Mouse (Mus musculus) right cerebral cortex, postnatal 4 days (tissue): ENCODE measurements around the gene Unc119.

Experiments used
- DNase-seq: peaks from one replicate; pipeline ENCODE4 v3.0.0-alpha.2; 2022

Gene Unc119

GRCm38 (mm10) chr11:78343381-78344327, at the start of gene Unc119:
Gene Unc119 (plus strand): TSS chr11:78343482.
- peak; percentile 75 for DNase-seq

GRCm38 (mm10) chr11:78294585-78294984, 48.7 kb upstream of the Unc119 start:
- DNase-seq = no peak

GRCm38 (mm10) chr11:78300917-78301316, 42.4 kb upstream of the Unc119 start:
- no peak for DNase-seq

DNA sequence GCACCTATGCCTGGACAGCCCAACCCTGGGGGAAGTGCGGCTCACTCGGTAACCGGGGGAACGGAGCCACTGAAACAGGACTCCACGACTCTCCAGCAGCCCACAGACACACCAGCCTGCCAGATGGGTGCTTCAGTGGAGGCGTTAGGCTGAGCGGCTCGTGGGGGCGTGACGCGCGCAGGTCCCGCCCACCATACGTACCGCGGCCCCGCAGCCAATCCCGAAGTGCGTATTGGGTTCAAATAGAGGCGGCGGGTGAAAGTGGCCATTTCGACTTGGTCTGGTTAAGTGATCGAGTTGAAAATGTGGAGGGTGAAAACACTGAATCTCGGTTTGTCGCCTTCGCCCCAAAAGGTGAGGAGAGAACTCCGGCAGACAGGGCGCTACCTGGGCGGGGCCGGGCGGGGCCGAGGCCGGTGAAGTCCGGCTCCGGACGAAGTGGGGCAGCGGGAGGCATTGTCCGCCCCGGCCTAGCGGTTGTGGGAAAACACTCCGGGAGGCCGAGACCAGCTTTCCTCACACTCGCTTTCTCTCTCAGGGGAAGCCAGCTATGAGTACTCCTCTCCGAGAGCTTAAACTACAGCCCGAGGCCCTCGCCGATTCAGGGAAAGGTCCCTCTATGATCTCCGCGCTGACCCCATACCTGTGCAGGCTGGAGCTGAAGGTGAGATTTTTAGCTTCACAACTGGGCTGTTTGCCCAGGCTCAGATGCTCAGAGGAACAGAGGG, 41.8 kb upstream of the Unc119 start, which contains the start of gene Spag5:
Spag5 (plus strand) TSS at position 173 of the 728 bp plus-strand sequence.
- DNase-seq = peak; percentile 82

GRCm38 (mm10) chr11:78305272-78305671, 38.0 kb upstream of the Unc119 start:
- DNase-seq = no peak

- no peak for DNase-seq
Observed at GRCm38 (mm10) chr11:78310861-78311511, 32.3 kb upstream of the Unc119 start.

- no peak for DNase-seq
Observed at GRCm38 (mm10) chr11:78313662-78314061, 29.6 kb upstream of the Unc119 start.

GRCm38 (mm10) chr11:78318411-78318810, 24.9 kb upstream of the Unc119 start:
- DNase-seq = no peak

GRCm38 (mm10) chr11:78322076-78322831, 21.0 kb upstream of the Unc119 start:
- DNase-seq = no peak

DNA sequence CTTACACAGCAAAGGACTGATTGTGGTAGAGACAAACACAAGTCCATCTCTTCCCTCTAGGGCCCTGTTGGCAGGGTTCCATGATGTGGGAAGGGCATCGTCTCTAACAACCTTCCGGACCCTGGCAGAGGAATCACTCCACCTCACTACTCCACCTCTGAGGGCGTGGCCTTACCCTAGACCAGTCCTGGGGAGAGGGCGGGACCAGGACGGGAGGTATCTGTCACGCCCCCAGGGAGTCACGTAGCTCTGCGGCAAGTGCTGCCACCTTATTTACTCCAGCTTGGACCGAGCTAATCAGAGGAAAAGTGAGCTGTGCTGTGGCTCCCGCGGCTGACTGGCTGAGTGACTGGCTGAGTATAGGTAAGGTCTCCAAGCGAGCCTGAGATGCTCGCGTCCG, 20.4 kb upstream of the Unc119 start, which contains the start of gene Aldoc:
Aldoc (plus strand) TSS at position 109 of the 400 bp plus-strand sequence.
- DNase-seq = peak; percentile 60

- peak; percentile 53 for DNase-seq
Observed at GRCm38 (mm10) chr11:78324000-78324785, 19.1 kb upstream of the Unc119 start.

DNA sequence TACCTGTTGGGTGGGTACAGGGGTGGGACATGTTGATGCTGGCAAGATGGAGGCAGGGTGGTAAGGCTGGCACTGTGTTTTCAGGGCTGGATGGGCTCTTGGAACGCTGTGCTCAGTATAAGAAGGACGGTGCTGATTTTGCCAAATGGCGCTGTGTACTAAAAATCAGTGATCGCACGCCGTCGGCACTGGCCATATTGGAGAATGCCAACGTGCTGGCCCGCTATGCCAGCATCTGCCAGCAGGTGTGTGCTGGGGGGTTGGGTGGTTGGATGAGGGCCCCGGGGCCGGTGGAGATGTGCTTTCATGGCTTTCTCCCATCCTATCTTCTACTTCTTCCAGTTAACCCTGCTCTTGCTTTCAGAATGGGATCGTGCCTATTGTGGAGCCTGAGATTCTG, 18.3 kb upstream of the Unc119 start:
- DNase-seq = no peak

DNA sequence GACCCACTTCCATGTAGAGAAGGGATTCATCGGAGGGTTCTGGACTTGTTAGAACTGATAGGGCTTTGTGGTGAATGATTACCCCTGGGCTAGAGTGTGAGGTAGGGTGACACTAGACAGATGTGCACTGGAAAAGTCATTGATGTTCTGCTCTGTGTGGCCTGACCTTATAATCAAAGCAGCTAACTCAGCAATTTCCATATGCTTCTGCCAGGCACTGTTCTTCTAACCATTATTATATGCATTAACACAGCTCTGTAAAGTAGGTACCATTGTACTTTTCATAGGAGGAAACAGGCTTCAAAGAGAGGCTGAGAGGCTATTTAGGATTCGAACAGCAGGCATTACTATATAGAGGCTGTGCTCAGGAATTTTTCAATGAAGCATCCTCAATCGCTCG, 16.1 kb upstream of the Unc119 start:
- no peak for DNase-seq

DNA sequence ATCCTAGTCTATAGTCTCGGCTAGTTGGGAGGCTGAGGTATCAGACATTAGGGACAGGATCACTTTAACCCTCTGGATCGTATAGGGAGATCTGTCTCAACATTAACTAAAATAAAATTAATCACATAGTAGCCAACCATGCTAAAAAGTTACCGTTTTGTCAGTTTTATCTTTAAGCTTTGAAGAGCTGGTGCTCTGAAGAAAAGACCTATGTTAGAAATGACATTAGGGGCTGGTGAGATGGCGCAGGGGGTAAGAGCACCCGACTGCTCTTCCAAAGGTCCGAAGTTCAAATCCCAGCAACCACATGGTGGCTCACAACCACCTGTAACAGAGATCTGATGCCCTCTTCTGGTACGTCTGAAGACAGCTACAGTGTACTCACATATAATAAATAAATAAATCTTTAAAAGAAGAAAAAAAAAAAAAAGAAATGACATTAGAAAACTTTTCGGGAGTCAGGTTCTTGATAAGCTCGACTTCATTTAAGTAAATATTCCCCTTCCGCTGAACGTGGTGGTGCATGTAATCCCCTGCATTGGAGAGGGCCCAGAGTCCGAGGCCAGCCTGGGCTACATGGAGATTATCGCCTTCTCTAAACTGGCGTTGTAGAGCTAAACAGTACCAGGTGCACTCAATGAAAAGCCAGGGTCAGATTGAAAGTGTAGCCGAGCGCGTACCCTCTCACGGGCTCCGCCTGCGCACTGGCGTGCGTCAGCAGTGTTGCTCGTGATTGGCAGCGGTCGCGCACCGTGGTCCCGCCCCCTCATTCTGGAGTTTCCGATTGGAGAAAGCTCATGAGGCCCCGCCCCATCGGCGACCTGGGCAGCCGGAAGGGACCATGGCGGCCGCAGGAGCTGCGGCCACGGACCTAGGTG, 15.4 kb upstream of the Unc119 start, which contains the start of gene Pigs:
Pigs (plus strand) TSS at position 782 of the 878 bp plus-strand sequence.
- peak; percentile 93 for DNase-seq

GRCm38 (mm10) chr11:78328512-78329056, 14.7 kb upstream of the Unc119 start:
- DNase-seq = no peak

- no peak for DNase-seq
Observed at GRCm38 (mm10) chr11:78332676-78333075, 10.6 kb upstream of the Unc119 start.

- DNase-seq = no peak
Observed at GRCm38 (mm10) chr11:78333992-78334391, 9.3 kb upstream of the Unc119 start.

- no peak for DNase-seq
Observed at GRCm38 (mm10) chr11:78337040-78337439, 6.2 kb upstream of the Unc119 start.

GRCm38 (mm10) chr11:78341702-78342101, 1.6 kb upstream of the Unc119 start:
- DNase-seq = no peak

- DNase-seq = no peak
Observed at GRCm38 (mm10) chr11:78344328-78344889, 1.1 kb downstream of the Unc119 start.
